Mouse (Mus musculus): Measurements from ENCODE around the gene Slc2a4.

Slc2a4 gene

GRCm38 (mm10) chr11:69948066-69948762, at the start of gene Slc2a4:
Slc2a4 (minus strand) TSS chr11:69948188.
- CTCF ChIA-PET, result interaction anchor here (0.5 to 10.3 kb wide), 117 partner anchors 8 to 699 kb away, joined by 3 to 378 read pairs (median 4); partner anchors contain the start of genes Ybx2 (in 4 of the 4), Eif5a (in 3 of the 4), Tmem95 (in 3 of the 4) and Cldn7 (in 2 of the 4)
- POLR2A ChIA-PET, result interaction anchor here (0.5 to 19.7 kb wide), 80 partner anchors 10 to 368 kb away, joined by 3 to 350 read pairs (median 5); partner anchors contain the start of genes Ctdnep1 (in 3 of the 4), Eif5a (in 3 of the 4), Elp5 (in 3 of the 4) and Tmem95 (in 3 of the 4)

GRCm38 (mm10) chr11:69997070-69997509, 49.1 kb upstream of the Slc2a4 start:
- ChIA-PET POLR2A (interaction anchor here (0.6 to 3.9 kb wide), 77 partner anchors 8 to 528 kb away, joined by 3 to 97 read pairs (median 5); partner anchors contain the start of genes Acadvl (in 3 of the 4), Ctdnep1 (in 3 of the 4), Eif5a (in 3 of the 4) and 0610010K14Rik (in 2 of the 4)), CTCF (interaction anchor here in 3 of 4 experiments (0.7 to 1.4 kb wide), 8 partner anchors 9 to 364 kb away, joined by 3 to 6 read pairs (median 4); partner anchors contain the start of gene Fxr2 (in 1 of the 3))

GRCm38 (mm10) chr11:69996161-69997061, 48.4 kb upstream of the Slc2a4 start:
- ChIA-PET POLR2A (interaction anchor here (0.5 to 3.9 kb wide), 82 partner anchors 8 to 704 kb away, joined by 3 to 97 read pairs (median 4); partner anchors contain the start of genes Acadvl (in 3 of the 4), Ctdnep1 (in 3 of the 4), Eif5a (in 3 of the 4) and 0610010K14Rik (in 2 of the 4)), CTCF (interaction anchor here (0.6 to 1.4 kb wide), 11 partner anchors 9 to 363 kb away, joined by 3 to 14 read pairs (median 5); partner anchors contain the start of genes Elp5 (in 1 of the 4), Fxr2 (in 1 of the 4) and Slc2a4 (in 1 of the 4))

- ChIA-PET CTCF (interaction anchor here in 1 of 4 experiments (0.9 to 1.2 kb wide), 2 partner anchors 47 to 63 kb away, joined by 3 to 5 read pairs; partner anchors contain the start of gene Slc2a4), POLR2A (interaction anchor here (0.7 to 3.9 kb wide), 22 partner anchors 10 to 236 kb away, joined by 3 to 97 read pairs (median 9); partner anchors contain the start of genes Ctdnep1 (in 3 of the 4), Eif5a (in 2 of the 4), Elp5 (in 2 of the 4) and 2810408A11Rik (in 1 of the 4))
Observed at GRCm38 (mm10) chr11:69995391-69995960, 47.5 kb upstream of the Slc2a4 start, which contains the start of gene Phf23. Phf23 (plus strand) TSS chr11:69995777.

GRCm38 (mm10) chr11:69994401-69995090, 46.6 kb upstream of the Slc2a4 start:
- CTCF ChIA-PET, result interaction anchor here in 3 of 4 experiments (0.5 to 1.0 kb wide), 5 partner anchors 16 to 336 kb away, joined by 3 to 7 read pairs (median 3); partner anchors contain the start of gene Acadvl (in 1 of the 3)
- POLR2A ChIA-PET, result interaction anchor here in 3 of 4 experiments (0.8 to 6.4 kb wide), 4 partner anchors 13 to 21 kb away, joined by 3 to 137 read pairs (median 5); partner anchors contain the start of genes Acadvl (in 1 of the 3), Ctdnep1 (in 1 of the 3) and Elp5 (in 1 of the 3)

- CTCF ChIA-PET, result interaction anchor here in 1 of 4 experiments (1.9 kb wide), 1 partner anchor 9 kb away, joined by 6 read pairs; no protein-coding TSS in a partner anchor
- POLR2A ChIA-PET, result interaction anchor here in 3 of 4 experiments (1.2 to 6.4 kb wide), 9 partner anchors 8 to 278 kb away, joined by 3 to 137 read pairs (median 10); partner anchors contain the start of genes Ctdnep1 (in 2 of the 3), Elp5 (in 2 of the 3), Acadvl (in 1 of the 3) and Dvl2 (in 1 of the 3)
Observed at GRCm38 (mm10) chr11:69992932-69993331, 44.9 kb upstream of the Slc2a4 start.

GRCm38 (mm10) chr11:69992396-69992795, 44.4 kb upstream of the Slc2a4 start:
- POLR2A ChIA-PET, result interaction anchor here (0.7 to 6.4 kb wide), 37 partner anchors 8 to 676 kb away, joined by 3 to 137 read pairs (median 5); partner anchors contain the start of genes Dvl2 (in 4 of the 4), Ctdnep1 (in 3 of the 4), Elp5 (in 3 of the 4) and Acadvl (in 2 of the 4)
- CTCF ChIA-PET, result interaction anchor here in 3 of 4 experiments (0.5 to 1.9 kb wide), 7 partner anchors 8 to 305 kb away, joined by 3 to 8 read pairs (median 5); partner anchors contain the start of genes Dvl2 (in 1 of the 3) and Slc2a4 (in 1 of the 3)

- ChIA-PET CTCF (interaction anchor here in 2 of 4 experiments (0.5 to 1.9 kb wide), 7 partner anchors 9 to 58 kb away, joined by 3 to 8 read pairs (median 5); partner anchors contain the start of genes Ctdnep1 (in 1 of the 2), Dvl2 (in 1 of the 2) and Slc2a4 (in 1 of the 2)), POLR2A (interaction anchor here (0.5 to 6.4 kb wide), 54 partner anchors 9 to 978 kb away, joined by 3 to 137 read pairs (median 4); partner anchors contain the start of genes Dvl2 (in 4 of the 4), Ctdnep1 (in 3 of the 4), Eif5a (in 3 of the 4) and Elp5 (in 3 of the 4))
Observed at GRCm38 (mm10) chr11:69991711-69992110, 43.7 kb upstream of the Slc2a4 start.

- CTCF ChIA-PET, result interaction anchor here in 1 of 4 experiments (1.0 to 1.9 kb wide), 5 partner anchors 10 to 42 kb away, joined by 3 to 8 read pairs (median 6); partner anchors contain the start of genes Ctdnep1, Dvl2 and Slc2a4
- POLR2A ChIA-PET, result interaction anchor here (0.5 to 6.4 kb wide), 52 partner anchors 9 to 979 kb away, joined by 3 to 137 read pairs (median 4); partner anchors contain the start of genes Dvl2 (in 4 of the 4), Acadvl (in 3 of the 4), Ctdnep1 (in 3 of the 4) and Eif5a (in 3 of the 4)
Observed at GRCm38 (mm10) chr11:69990850-69991691, 43.1 kb upstream of the Slc2a4 start, which contains the start of gene Gabarap. Gabarap (plus strand) TSS chr11:69991143.

- CTCF ChIA-PET, result no interaction called here
- POLR2A ChIA-PET, result interaction anchor here in 2 of 4 experiments (1.0 to 6.4 kb wide), 4 partner anchors 8 to 248 kb away, joined by 3 to 137 read pairs (median 14); partner anchors contain the start of genes 0610010K14Rik (in 1 of the 2), Ctdnep1 (in 1 of the 2), Eif5a (in 1 of the 2) and Elp5 (in 1 of the 2)
Observed at GRCm38 (mm10) chr11:69989949-69990348, 42.0 kb upstream of the Slc2a4 start.

GRCm38 (mm10) chr11:69984431-69984830, 36.4 kb upstream of the Slc2a4 start:
- POLR2A ChIA-PET, result interaction anchor here in 3 of 4 experiments (0.5 to 8.0 kb wide), 9 partner anchors 7 to 261 kb away, joined by 3 to 86 read pairs (median 4); partner anchors contain the start of genes Dvl2 (in 1 of the 3), Eif5a (in 1 of the 3), Gabarap (in 1 of the 3) and Phf23 (in 1 of the 3)

GRCm38 (mm10) chr11:69983377-69983776, 35.4 kb upstream of the Slc2a4 start:
- ChIA-PET POLR2A (interaction anchor here in 2 of 4 experiments (1.0 to 8.0 kb wide), 9 partner anchors 8 to 63 kb away, joined by 3 to 137 read pairs (median 6); partner anchors contain the start of genes Gabarap (in 2 of the 2), Phf23 (in 2 of the 2), Acadvl (in 1 of the 2) and Eif5a (in 1 of the 2)), CTCF (no interaction called here)

More at GRCm38 (mm10) chr11:69984431-69984830, 36.4 kb upstream of the Slc2a4 start:
- CTCF ChIA-PET, result interaction anchor here in 2 of 4 experiments (0.6 to 1.9 kb wide), 2 partner anchors 36 to 866 kb away, joined by 3 to 6 read pairs; partner anchors contain the start of gene Slc2a4 (in 1 of the 2)

- POLR2A ChIA-PET, result interaction anchor here in 3 of 4 experiments (1.0 to 8.0 kb wide), 11 partner anchors 9 to 81 kb away, joined by 3 to 137 read pairs (median 57); partner anchors contain the start of genes Cldn7 (in 2 of the 3), Gabarap (in 2 of the 3), Phf23 (in 2 of the 3) and Eif5a (in 1 of the 3)
- CTCF ChIA-PET, result interaction anchor here in 1 of 4 experiments (0.9 kb wide), 1 partner anchor 23 kb away, joined by 3 read pairs; no protein-coding TSS in a partner anchor
Observed at GRCm38 (mm10) chr11:69982877-69983276, 34.9 kb upstream of the Slc2a4 start.

GRCm38 (mm10) chr11:69982225-69982624, 34.2 kb upstream of the Slc2a4 start, which contains the start of gene Elp5:
Elp5 (minus strand) TSS chr11:69982517.
- ChIA-PET POLR2A (interaction anchor here (0.6 to 8.0 kb wide), 32 partner anchors 9 to 223 kb away, joined by 3 to 137 read pairs (median 9); partner anchors contain the start of genes Gabarap (in 3 of the 4), Slc2a4 (in 3 of the 4), Cldn7 (in 2 of the 4) and Dvl2 (in 2 of the 4)), CTCF (interaction anchor here (0.6 to 1.6 kb wide), 5 partner anchors 14 to 48 kb away, joined by 3 to 7 read pairs (median 4); no protein-coding TSS in a partner anchor)

Data from embryonic stem cell, embryonic (primary cell).